In genomic region chr15:57073776-57074175, GRCm38 (mm10) we compare ENCODE assay signal across 23 mouse cellular contexts.
A peak's percentile ranks its signal among the peaks of the same experiment; 100 is the strongest.
DNase-seq lines count a peak whose midpoint lies in the region; TF ChIP-seq lines count a peak whose summit lies in the region.
"Had no signal": no experiment of that assay in that cellular context is flagged by ENCODE, and none has a peak within 500 bp of the region (broad histone marks: within the 10 kb centered on the region; RNA-seq: fewer than 3 reads in every experiment).

No protein-coding gene starts in this region.

- TF ChIP-seq CTCF in gastrocnemius, adult 2 months (IDR thresholded peaks at IDR 0.05) = no peak

- H3K27ac ChIP-seq in gastrocnemius, adult 2 months = no peak overlapping the region
- H3K27ac ChIP-seq: embryonic facial prominence, embryonic 12.5 days; embryonic facial prominence, embryonic 15.5 days; heart, adult 2 months; heart, embryonic 10.5 days; heart, embryonic 13.5 days; hindbrain, embryonic 10.5 days; hindbrain, embryonic 13.5 days; intestine, embryonic 15.5 days had no signal

- peak; percentile 9 for DNase-seq in adrenal gland, postnatal 10 days
- DNase-seq in adrenal gland, postnatal 25 days = no peak
- peak; percentile 22 for DNase-seq in gastrocnemius, adult 2 months
- DNase-seq in gastrocnemius, postnatal 14 days = no peak
- peak; percentile 4 to 13 for DNase-seq in heart, adult 18-20 months
- no peak for DNase-seq in heart, postnatal 36 days
- DNase-seq: adrenal gland, adult 2 months; cerebellum, adult 11 months; cerebellum, adult 2 months; cerebellum, adult 9-11 months; cerebellum, postnatal 25 days; forebrain, postnatal 0 days; gastrocnemius, postnatal 10 days; kidney, adult 11 months; kidney, adult 8-10 months had no signal

- intact Hi-C loops in gastrocnemius, adult 2 months (cut with DNase I) = no loop called here
- intact Hi-C loops in gastrocnemius, postnatal 14 days (cut with DNase I; ENCODE audit: low total_unique reads) = no loop called here
- intact Hi-C loops in heart, postnatal 36 days (cut with DNase I) = no loop called here

- H3K4me3 ChIP-seq in gastrocnemius, adult 2 months = no peak overlapping the region
- H3K4me3 ChIP-seq: embryonic facial prominence, embryonic 12.5 days; embryonic facial prominence, embryonic 15.5 days; heart, adult 2 months; heart, embryonic 10.5 days; heart, embryonic 13.5 days; hindbrain, embryonic 10.5 days; hindbrain, embryonic 13.5 days; intestine, embryonic 15.5 days had no signal

Comparison
In these comparisons a context has a peak if more than half of its experiments do, and no peak if none do; other contexts are left out.
1. DNase-seq: peak in adrenal gland, postnatal 10 days (single experiment), gastrocnemius, adult 2 months (single experiment) and heart, adult 18-20 months (2 of 2); none in adrenal gland, postnatal 25 days (single experiment), gastrocnemius, postnatal 14 days (single experiment) and heart, postnatal 36 days (0 of 2).